Mouse (Mus musculus): ENCODE data around the gene Lrriq4. TPM values are rescaled to one million over a fixed set of nuclear protein-coding genes. Genes with fewer than 3 reads are reported as not detected.

Lrriq4 gene
- polyA plus RNA-seq, 1 experiment from 2014 or later: not detected

GRCm38 (mm10) chr3:30646761-30647160 is 2.5 kb downstream of the Lrriq4 start:
- WGBS: 56% methylated on average over 8 of the region's 8 CpGs
- DNase-seq (ENCODE audit: low spot score): no peak
- Histone ChIP-seq H3K36me3 (ENCODE audit: control insufficient read depth, insufficient read depth, low read length) (no peaks in the 10 kb centered on the region), H3K9me3 (ENCODE audit: control insufficient read depth, low read length) (no peaks in the 10 kb centered on the region), H3K4me3 (ENCODE audit: low read depth, low read length) (no peak overlapping the region), H3K4me2 (ENCODE audit: low read depth, severe bottlenecking) (no peak overlapping the region), H3K4me1 (ENCODE audit: control insufficient read depth, insufficient read depth, low read length) (no peaks in the 10 kb centered on the region), H3K9ac (ENCODE audit: low read length) (no peak overlapping the region), H3K27me3 (ENCODE audit: control insufficient read depth, insufficient read depth, low read length) (peaks cover 15% of the 10 kb centered on the region), H3K27ac (replicated peaks; ENCODE audit: low read depth, low read length) (no peak overlapping the region)
- no peak for ATAC-seq (ENCODE audit: insufficient number of reproducible peaks, low FRiP score, low TSS enrichment, low read depth)

GRCm38 (mm10) chr3:30647440-30648090 is 3.3 kb downstream of the Lrriq4 start, which contains the start of gene Lrrc34:
Lrrc34 (minus strand) TSS chr3:30647869.
- Histone ChIP-seq H3K9me3 (ENCODE audit: control insufficient read depth, low read length) (no peaks in the 10 kb centered on the region), H3K4me1 (ENCODE audit: control insufficient read depth, insufficient read depth, low read length) (no peaks in the 10 kb centered on the region), H3K9ac (ENCODE audit: low read length) (peak within 1 kb of the TSS; percentile 60; the same call in 1 of the 2 replicates), H3K4me3 (ENCODE audit: low read depth, low read length) (peak within 1 kb of the TSS; percentile 31), H3K4me2 (ENCODE audit: low read depth, severe bottlenecking) (peak within 1 kb of the TSS; percentile 53), H3K27me3 (ENCODE audit: control insufficient read depth, insufficient read depth, low read length) (peaks cover 15% of the 10 kb centered on the region), H3K36me3 (ENCODE audit: control insufficient read depth, insufficient read depth, low read length) (no peaks in the 10 kb centered on the region), H3K27ac (replicated peaks; ENCODE audit: low read depth, low read length) (no peak within 1 kb of the TSS)
- DNase-seq (ENCODE audit: low spot score) (peak; percentile 83), ATAC-seq (ENCODE audit: insufficient number of reproducible peaks, low FRiP score, low TSS enrichment, low read depth) (peak; percentile 90)
- WGBS: 1% methylated on average over 25 of the region's 25 CpGs

DNA sequence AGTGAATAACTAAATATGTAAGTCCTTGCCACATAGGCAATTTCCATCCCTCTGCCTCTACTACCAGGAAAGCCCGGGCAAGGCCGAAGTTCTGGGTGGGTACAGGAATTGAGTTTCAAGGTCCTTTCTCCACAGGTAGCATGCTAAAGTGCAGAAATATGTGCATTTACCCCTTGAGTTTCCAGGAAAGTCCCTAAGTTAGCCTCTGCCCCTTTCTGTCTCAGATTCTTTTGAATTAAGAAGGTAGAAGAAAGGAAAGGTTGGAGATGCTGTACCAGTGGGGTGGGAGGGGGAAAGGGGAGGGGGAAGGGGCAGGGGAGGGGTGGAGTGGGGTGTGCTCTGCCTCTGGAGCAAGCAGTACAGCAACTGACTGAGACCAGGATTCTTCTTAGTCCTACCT is 4.2 kb downstream of the Lrriq4 start:
- Histone ChIP-seq H3K4me3 (ENCODE audit: low read depth, low read length) (no peak overlapping the region), H3K4me1 (ENCODE audit: control insufficient read depth, insufficient read depth, low read length) (no peaks in the 10 kb centered on the region), H3K9me3 (ENCODE audit: control insufficient read depth, low read length) (no peaks in the 10 kb centered on the region), H3K36me3 (ENCODE audit: control insufficient read depth, insufficient read depth, low read length) (no peaks in the 10 kb centered on the region), H3K27me3 (ENCODE audit: control insufficient read depth, insufficient read depth, low read length) (peaks cover 15% of the 10 kb centered on the region), H3K4me2 (ENCODE audit: low read depth, severe bottlenecking) (no peak overlapping the region), H3K27ac (replicated peaks; ENCODE audit: low read depth, low read length) (no peak overlapping the region), H3K9ac (ENCODE audit: low read length) (no peak overlapping the region)
- DNase-seq (ENCODE audit: low spot score) (no peak), ATAC-seq (ENCODE audit: insufficient number of reproducible peaks, low FRiP score, low TSS enrichment, low read depth) (no peak)
- 96% methylated on average over 2 of the region's 2 CpGs for WGBS

- no peaks in the 10 kb centered on the region for H3K4me1 ChIP-seq (ENCODE audit: control insufficient read depth, insufficient read depth, low read length)
- H3K9ac ChIP-seq (ENCODE audit: low read length): peak overlapping the region; percentile 49
- H3K9me3 ChIP-seq (ENCODE audit: control insufficient read depth, low read length): no peaks in the 10 kb centered on the region
- DNase-seq (ENCODE audit: low spot score) (peak; percentile 60), ATAC-seq (ENCODE audit: insufficient number of reproducible peaks, low FRiP score, low TSS enrichment, low read depth) (no peak)
- H3K27ac ChIP-seq (replicated peaks; ENCODE audit: low read depth, low read length): no peak overlapping the region
- no peaks in the 10 kb centered on the region for H3K36me3 ChIP-seq (ENCODE audit: control insufficient read depth, insufficient read depth, low read length)
- H3K4me3 ChIP-seq (ENCODE audit: low read depth, low read length): peak overlapping the region; percentile 43
- WGBS: under 1% methylated on average over 41 of the region's 41 CpGs
- H3K27me3 ChIP-seq (ENCODE audit: control insufficient read depth, insufficient read depth, low read length): peaks cover 15% of the 10 kb centered on the region
- H3K4me2 ChIP-seq (ENCODE audit: low read depth, severe bottlenecking): peak overlapping the region; percentile 84
These were observed 5.9 kb downstream of the Lrriq4 start for GRCm38 (mm10) chr3:30650062-30650841.

DNA sequence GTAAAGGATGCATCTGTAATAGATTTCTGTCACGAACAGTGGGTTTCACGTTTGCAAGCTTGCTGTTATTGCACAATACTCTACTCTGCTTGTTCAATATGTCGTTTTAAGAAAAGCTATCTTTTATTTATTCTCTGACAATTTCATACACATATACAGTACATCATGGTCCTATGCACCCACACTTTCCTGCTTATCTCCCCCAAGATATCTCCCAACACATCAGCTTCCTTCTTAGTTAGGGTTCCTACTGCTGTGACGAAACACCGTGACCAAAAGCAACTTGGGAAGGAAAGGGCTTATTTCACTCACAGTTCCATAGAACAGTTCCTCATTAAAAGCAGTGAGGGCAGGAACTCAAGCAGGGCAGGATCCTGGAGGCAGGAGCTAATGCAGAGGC is 11.6 kb downstream of the Lrriq4 start:
- no peak overlapping the region for H3K9ac ChIP-seq (ENCODE audit: low read length)
- H3K27ac ChIP-seq (replicated peaks; ENCODE audit: low read depth, low read length): no peak overlapping the region
- WGBS: 92% methylated on average over 5 of the region's 5 CpGs
- no peak overlapping the region for H3K4me2 ChIP-seq (ENCODE audit: low read depth, severe bottlenecking)
- H3K27me3 ChIP-seq (ENCODE audit: control insufficient read depth, insufficient read depth, low read length): peaks cover 2% of the 10 kb centered on the region; the same call in 1 of the 2 replicates
- H3K4me1 ChIP-seq (ENCODE audit: control insufficient read depth, insufficient read depth, low read length): no peaks in the 10 kb centered on the region
- no peak overlapping the region for H3K4me3 ChIP-seq (ENCODE audit: low read depth, low read length)
- no peak for DNase-seq (ENCODE audit: low spot score)
- ATAC-seq (ENCODE audit: insufficient number of reproducible peaks, low FRiP score, low TSS enrichment, low read depth): no peak
- no peaks in the 10 kb centered on the region for H3K36me3 ChIP-seq (ENCODE audit: control insufficient read depth, insufficient read depth, low read length)
- no peaks in the 10 kb centered on the region for H3K9me3 ChIP-seq (ENCODE audit: control insufficient read depth, low read length)

DNA sequence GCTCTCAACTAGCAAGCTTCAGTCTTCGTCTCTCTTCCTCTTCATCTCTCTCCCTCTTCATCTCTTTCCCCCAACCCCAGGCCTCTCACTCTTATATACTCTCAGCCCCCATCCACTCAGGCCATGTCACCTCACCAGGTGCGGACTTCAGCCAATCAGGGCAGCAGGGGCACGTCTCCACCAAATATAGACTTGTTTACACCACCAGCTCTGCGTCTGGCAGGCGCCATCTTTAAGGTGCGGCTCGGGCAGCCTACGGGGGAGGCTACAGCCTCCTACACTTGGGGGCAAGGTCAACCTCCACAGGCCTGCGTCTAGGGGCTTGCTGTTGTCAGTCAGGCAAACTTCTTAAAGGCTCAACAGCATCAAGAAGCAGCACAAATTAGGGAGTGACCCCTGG is 14.2 kb downstream of the Lrriq4 start:
- Histone ChIP-seq H3K4me1 (ENCODE audit: control insufficient read depth, insufficient read depth, low read length) (no peaks in the 10 kb centered on the region), H3K36me3 (ENCODE audit: control insufficient read depth, insufficient read depth, low read length) (no peaks in the 10 kb centered on the region), H3K9me3 (ENCODE audit: control insufficient read depth, low read length) (no peaks in the 10 kb centered on the region), H3K4me3 (ENCODE audit: low read depth, low read length) (no peak overlapping the region), H3K27me3 (ENCODE audit: control insufficient read depth, insufficient read depth, low read length) (no peaks in the 10 kb centered on the region), H3K27ac (replicated peaks; ENCODE audit: low read depth, low read length) (no peak overlapping the region), H3K9ac (ENCODE audit: low read length) (no peak overlapping the region), H3K4me2 (ENCODE audit: low read depth, severe bottlenecking) (no peak overlapping the region)
- 88% methylated on average over 9 of the region's 9 CpGs for WGBS
- ATAC-seq (ENCODE audit: insufficient number of reproducible peaks, low FRiP score, low TSS enrichment, low read depth) (no peak), DNase-seq (ENCODE audit: low spot score) (no peak)

GRCm38 (mm10) chr3:30683190-30683589 is 38.9 kb downstream of the Lrriq4 start:
- H3K9ac ChIP-seq (ENCODE audit: low read length): no peak overlapping the region
- no peaks in the 10 kb centered on the region for H3K27me3 ChIP-seq (ENCODE audit: control insufficient read depth, insufficient read depth, low read length)
- H3K4me2 ChIP-seq (ENCODE audit: low read depth, severe bottlenecking): no peak overlapping the region
- no peaks in the 10 kb centered on the region for H3K36me3 ChIP-seq (ENCODE audit: control insufficient read depth, insufficient read depth, low read length)
- no peaks in the 10 kb centered on the region for H3K4me1 ChIP-seq (ENCODE audit: control insufficient read depth, insufficient read depth, low read length)
- DNase-seq (ENCODE audit: low spot score) (no peak), ATAC-seq (ENCODE audit: insufficient number of reproducible peaks, low FRiP score, low TSS enrichment, low read depth) (no peak)
- H3K9me3 ChIP-seq (ENCODE audit: control insufficient read depth, low read length): no peaks in the 10 kb centered on the region
- H3K27ac ChIP-seq (replicated peaks; ENCODE audit: low read depth, low read length): no peak overlapping the region
- WGBS: 86% methylated on average over 6 of the region's 6 CpGs
- no peak overlapping the region for H3K4me3 ChIP-seq (ENCODE audit: low read depth, low read length)

DNA sequence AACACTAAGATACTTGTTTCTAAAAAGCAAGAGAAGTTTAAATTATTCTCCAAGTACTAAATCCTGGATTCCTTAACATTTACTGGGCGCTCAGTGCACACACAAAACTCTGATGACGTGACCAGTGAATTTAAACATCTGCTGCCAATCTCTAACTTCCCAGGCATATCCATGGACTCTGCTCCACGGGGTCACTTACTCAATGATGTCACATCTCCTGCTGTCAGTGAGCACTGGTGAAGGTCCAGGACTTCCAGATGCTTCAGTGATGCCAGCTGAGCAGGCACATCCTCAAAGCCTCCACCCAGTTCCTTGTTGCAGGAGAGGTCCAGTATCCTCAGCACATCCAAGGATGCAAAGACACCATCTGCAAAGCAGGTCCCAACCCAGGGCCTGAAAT is 42.9 kb downstream of the Lrriq4 start:
- H3K9ac ChIP-seq (ENCODE audit: low read length): no peak overlapping the region

More for the DNA sequence above, 42.9 kb downstream of the Lrriq4 start:
- H3K4me3 ChIP-seq (ENCODE audit: low read depth, low read length): no peak overlapping the region
- DNase-seq (ENCODE audit: low spot score) (no peak), ATAC-seq (ENCODE audit: insufficient number of reproducible peaks, low FRiP score, low TSS enrichment, low read depth) (no peak)
- WGBS: 74% methylated on average over 3 of the region's 3 CpGs
- no peaks in the 10 kb centered on the region for H3K4me1 ChIP-seq (ENCODE audit: control insufficient read depth, insufficient read depth, low read length)
- no peaks in the 10 kb centered on the region for H3K27me3 ChIP-seq (ENCODE audit: control insufficient read depth, insufficient read depth, low read length)
- H3K9me3 ChIP-seq (ENCODE audit: control insufficient read depth, low read length): no peaks in the 10 kb centered on the region
- H3K4me2 ChIP-seq (ENCODE audit: low read depth, severe bottlenecking): no peak overlapping the region
- no peak overlapping the region for H3K27ac ChIP-seq (replicated peaks; ENCODE audit: low read depth, low read length)
- H3K36me3 ChIP-seq (ENCODE audit: control insufficient read depth, insufficient read depth, low read length): no peaks in the 10 kb centered on the region

All from limb, embryonic 11.5 days (tissue).